Mouse (Mus musculus): Measurements from ENCODE around the gene Asb7.

DNA sequence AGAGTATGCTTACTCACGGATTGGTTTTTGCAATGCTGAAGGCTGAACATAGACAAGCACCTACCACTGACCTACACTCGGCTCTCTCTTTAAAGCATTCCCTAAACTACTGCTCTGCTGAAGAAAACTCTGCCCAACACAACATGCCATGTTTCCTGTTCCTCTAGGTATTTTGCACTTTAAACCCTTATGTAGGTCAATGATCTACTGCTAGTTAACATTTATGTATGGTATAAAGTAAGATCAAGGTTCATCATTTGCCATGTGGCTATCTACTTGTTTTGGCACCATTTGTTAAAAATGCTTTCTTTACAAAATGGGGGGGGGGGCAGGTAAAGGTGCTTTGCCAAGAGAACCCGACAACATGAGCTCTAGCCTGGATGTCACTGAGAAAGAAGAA is 25.8 kb downstream of the Asb7 start:
- TF ChIP-seq POLR2A (IDR thresholded peaks at IDR 0.05; ENCODE audit: low read depth, low read length), result no peak
- no peak for TF ChIP-seq CTCF (IDR thresholded peaks at IDR 0.05; ENCODE audit: extremely low read depth, insufficient read depth, insufficient read length, insufficient replicate concordance)

Measured in spleen, adult 2 months (tissue).